Mouse (Mus musculus) midbrain, embryonic 15.5 days (tissue): Measurements from ENCODE around the gene Il17d. TPM values are rescaled to one million over a fixed set of nuclear protein-coding genes. Genes with fewer than 3 reads are reported as not detected.

Experiments used
- ATAC-seq: fragments of 200-750 bp; cut with Nextera tagmentation; replicated peaks from 2 replicates; pipeline ENCODE4 v1.8.0; 2017; ENCODE audit warnings: moderate TSS enrichment
- H3K27ac ChIP-seq: fragments of 300-500 bp; sonication (generic); 2 replicates; pipeline ENCODE4 v1.5.1; 2015; ENCODE audit warnings: mild to moderate bottlenecking, inconsistent platforms
- H3K27me3 ChIP-seq: fragments of 300-500 bp; sonication (generic); replicated peaks from 2 replicates; pipeline ENCODE4 v1.6.1; 2015; ENCODE audit warnings: inconsistent platforms
- H3K36me3 ChIP-seq: fragments of 300-500 bp; sonication (generic); replicated peaks from 2 replicates; pipeline ENCODE4 v1.6.1; 2015; ENCODE audit warnings: inconsistent platforms
- H3K4me1 ChIP-seq: fragments of 300-500 bp; sonication (generic); 2 replicates; pipeline ENCODE4 v1.6.1; 2015; ENCODE audit warnings: inconsistent platforms
- H3K4me2 ChIP-seq: fragments of 300-500 bp; sonication (generic); 2 replicates; pipeline ENCODE4 v1.6.1; 2015; ENCODE audit warnings: inconsistent platforms, mild to moderate bottlenecking, moderate library complexity
- H3K4me3 ChIP-seq: fragments of 300-500 bp; sonication (generic); 2 replicates; pipeline ENCODE4 v1.5.1; 2015; ENCODE audit warnings: mild to moderate bottlenecking, inconsistent platforms
- H3K9ac ChIP-seq: fragments of 300-500 bp; sonication (generic); 2 replicates; pipeline ENCODE4 v1.6.1; 2015; ENCODE audit warnings: mild to moderate bottlenecking, inconsistent platforms
- H3K9me3 ChIP-seq: fragments of 300-500 bp; sonication (generic); 2 replicates; pipeline ENCODE4 v1.6.1; 2016; ENCODE audit warnings: inconsistent platforms
- WGBS: fragments of 180-500 bp; shearing (Covaris S2); methylation state at CpG from one replicate; pipeline ENCODE4 v1.1.7; 2015; ENCODE audit warnings: mixed read lengths; 5-methylcytosine and 5-hydroxymethylcytosine counted together
- polyA plus RNA-seq: library from polyadenylated mRNA; unstranded; fragments of >200 nt; fragmentation: Nextera tagmentation; extraction: Ambion mirVana; gene quantifications from 2 replicates; pipeline ENCODE4 v1.2.1, GENCODE M21; 2015

The Il17d gene
- polyA plus RNA-seq, 1 experiment from 2014 or later = 6.9 TPM

DNA sequence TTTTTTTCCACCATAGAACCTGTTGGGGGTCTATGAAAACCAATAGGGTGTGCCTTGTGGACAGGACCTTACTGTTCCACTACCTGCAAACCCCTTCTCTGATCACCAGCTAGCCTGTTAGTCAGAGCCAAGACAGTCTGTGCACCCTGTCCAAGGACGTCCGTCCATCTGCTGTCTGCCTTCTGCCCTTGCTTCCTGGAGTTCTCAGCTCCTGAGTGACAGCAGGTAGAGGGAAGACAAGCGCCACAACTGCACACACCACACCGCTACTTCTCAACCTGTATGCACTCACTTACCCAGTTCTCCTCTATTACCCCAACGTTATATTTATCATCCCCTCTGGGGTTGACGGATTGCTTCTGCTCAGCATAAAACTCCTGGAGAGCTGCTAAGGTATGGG lies 41.0 kb downstream of the Il17d start:
- no peak for ATAC-seq
- 90% methylated on average over 6 of the region's 6 CpGs for WGBS

DNA sequence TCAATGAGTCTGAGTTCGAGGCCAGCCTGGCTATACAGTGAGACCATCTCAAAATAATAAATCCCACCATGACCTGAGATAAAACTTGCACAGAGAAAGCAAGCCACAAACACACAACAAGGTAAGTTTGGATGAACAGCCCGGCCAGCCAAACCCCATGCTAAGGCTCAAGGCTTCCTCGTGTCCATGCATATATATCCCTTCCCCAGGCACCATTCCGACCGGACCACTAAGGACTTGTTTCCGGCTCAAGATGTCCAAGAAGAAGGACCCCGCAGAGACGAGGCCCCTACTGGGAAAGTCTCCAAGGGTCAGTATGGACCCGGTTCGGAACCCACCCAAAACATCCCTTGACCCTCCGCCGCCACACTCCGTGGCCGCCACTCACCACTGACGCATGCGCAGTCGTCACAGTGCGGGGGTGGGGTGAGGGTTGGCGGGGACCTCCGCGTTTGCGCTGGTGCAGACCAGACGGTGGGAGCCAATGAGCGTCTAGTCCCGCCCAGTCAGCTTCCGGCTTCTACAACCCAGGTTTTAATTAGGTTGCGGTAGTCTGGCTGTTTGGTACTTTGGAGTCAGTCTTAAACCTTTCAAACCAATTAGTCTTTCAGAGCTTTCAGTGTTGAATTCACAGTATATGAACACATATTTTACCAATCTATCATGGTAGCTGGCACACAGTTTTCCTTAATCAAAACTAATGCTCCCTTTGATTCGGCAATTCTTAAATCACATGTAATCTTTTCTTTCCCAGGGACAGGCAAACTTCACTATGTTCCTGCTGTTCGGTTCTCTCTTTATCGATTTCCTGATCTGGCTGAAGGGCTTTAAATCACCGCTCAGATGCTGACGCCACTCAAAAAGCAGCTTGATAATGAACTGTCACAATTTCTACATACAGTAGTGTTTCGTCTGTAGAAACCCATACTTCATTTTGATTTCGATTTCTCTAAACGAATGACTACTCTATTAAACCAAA lies 46.9 kb downstream of the Il17d start, which contains the start of gene Eef1akmt1:
TSS of gene Eef1akmt1 (minus strand) at position 458 of the 979 bp plus-strand sequence.
- peaks cover 6% of the 10 kb centered on the region for H3K4me1 ChIP-seq
- H3K36me3 ChIP-seq = no peaks in the 10 kb centered on the region
- H3K9ac ChIP-seq = peak within 1 kb of the TSS; percentile 84
- H3K27ac ChIP-seq = peak within 1 kb of the TSS; percentile 67
- no peaks in the 10 kb centered on the region for H3K27me3 ChIP-seq
- peak; percentile 100 for ATAC-seq
- H3K9me3 ChIP-seq = no peaks in the 10 kb centered on the region
- peak within 1 kb of the TSS; percentile 63 for H3K4me3 ChIP-seq
- 9% methylated on average over 35 of the region's 35 CpGs for WGBS
- peak within 1 kb of the TSS; percentile 48 for H3K4me2 ChIP-seq

More for the DNA sequence above, 41.0 kb downstream of the Il17d start:
- H3K36me3 ChIP-seq = no peaks in the 10 kb centered on the region
- no peak overlapping the region for H3K9ac ChIP-seq
- no peak overlapping the region for H3K27ac ChIP-seq
- H3K4me2 ChIP-seq = no peak overlapping the region
- H3K4me3 ChIP-seq = no peak overlapping the region
- H3K27me3 ChIP-seq = no peaks in the 10 kb centered on the region
- H3K4me1 ChIP-seq = peaks cover 2% of the 10 kb centered on the region
- H3K9me3 ChIP-seq = no peaks in the 10 kb centered on the region

DNA sequence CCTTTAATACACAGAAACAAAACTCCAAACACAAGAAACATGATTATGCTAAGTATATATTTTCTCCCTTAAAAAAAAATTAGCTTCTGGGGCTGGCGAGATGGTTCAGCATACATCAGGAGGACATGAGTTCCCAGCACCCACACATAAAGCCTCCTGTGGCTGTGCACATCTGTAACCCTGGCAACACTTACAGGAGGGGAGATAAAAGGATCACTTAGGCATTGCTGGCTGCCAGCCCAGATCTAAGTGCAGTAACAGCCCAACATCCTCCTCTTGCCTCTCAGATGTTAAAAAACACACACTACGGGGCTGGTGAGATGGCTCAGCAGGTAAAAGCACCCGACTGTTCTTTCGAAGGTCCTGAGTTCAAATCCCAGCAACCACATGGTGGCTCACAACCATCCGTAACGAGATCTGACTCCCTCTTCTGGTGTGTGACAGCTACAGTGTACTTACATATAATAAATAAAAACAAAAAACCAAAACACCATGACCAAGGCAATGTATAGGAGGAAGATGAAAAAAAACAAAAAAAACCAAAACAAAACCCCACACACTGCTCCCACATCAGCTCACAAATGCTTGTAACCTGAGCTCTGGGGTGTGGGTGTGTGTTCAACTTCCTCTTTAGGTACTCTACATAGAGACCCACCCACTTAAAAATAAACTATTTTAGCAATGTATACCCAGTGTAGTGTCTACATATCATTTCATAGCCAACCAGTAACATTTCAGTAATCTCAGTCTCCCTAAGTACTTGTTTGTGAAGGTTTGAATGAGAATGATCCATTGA lies 50.4 kb downstream of the Il17d start:
- H3K4me1 ChIP-seq = peaks cover 6% of the 10 kb centered on the region
- H3K27me3 ChIP-seq = no peaks in the 10 kb centered on the region
- no peaks in the 10 kb centered on the region for H3K9me3 ChIP-seq
- 87% methylated on average over 6 of the region's 6 CpGs for WGBS
- no peak overlapping the region for H3K9ac ChIP-seq
- H3K36me3 ChIP-seq = peaks cover 3% of the 10 kb centered on the region; the same call in 1 of the 2 replicates
- H3K4me3 ChIP-seq = no peak overlapping the region
- no peak overlapping the region for H3K4me2 ChIP-seq
- H3K27ac ChIP-seq = no peak overlapping the region
- no peak for ATAC-seq

DNA sequence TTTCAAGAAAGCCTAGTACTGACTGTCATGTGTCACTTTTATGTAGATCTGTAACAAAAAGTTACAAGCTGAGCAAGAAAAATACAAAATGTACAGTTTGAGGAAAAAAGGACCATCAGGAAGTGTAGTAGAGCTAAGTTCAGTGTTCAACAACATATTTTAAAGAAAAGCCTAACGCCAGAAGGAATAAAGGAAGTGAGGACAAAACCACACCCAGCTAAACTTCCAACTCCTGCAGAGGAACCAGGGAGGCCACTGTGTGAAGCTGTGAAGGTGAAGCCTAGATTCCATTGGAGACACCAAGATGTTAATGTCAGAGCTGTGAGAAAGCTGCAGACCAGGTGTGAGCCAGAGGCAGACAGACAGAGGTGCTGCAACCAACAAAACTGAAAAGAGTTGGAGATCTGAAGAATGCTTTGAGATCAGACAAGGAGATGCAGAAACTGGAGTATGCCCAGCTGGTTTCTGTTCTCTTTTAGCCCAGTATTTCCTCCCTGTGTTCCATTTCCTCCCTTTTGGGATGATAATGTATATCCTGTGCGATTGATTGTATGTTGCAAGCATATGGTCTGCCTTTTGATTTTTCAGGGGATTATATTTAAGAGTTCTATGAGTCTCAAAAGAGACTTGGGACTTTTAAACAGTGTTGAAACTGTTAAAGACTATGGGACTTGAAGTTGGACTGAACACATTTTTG lies 51.9 kb downstream of the Il17d start:
- ATAC-seq = no peak
- no peak overlapping the region for H3K9ac ChIP-seq
- no peaks in the 10 kb centered on the region for H3K9me3 ChIP-seq
- no peak overlapping the region for H3K27ac ChIP-seq
- no peaks in the 10 kb centered on the region for H3K27me3 ChIP-seq
- no peaks in the 10 kb centered on the region for H3K4me1 ChIP-seq
- 98% methylated on average over 2 of the region's 2 CpGs for WGBS
- no peak overlapping the region for H3K4me2 ChIP-seq
- H3K4me3 ChIP-seq = no peak overlapping the region
- peaks cover 4% of the 10 kb centered on the region; the same call in 1 of the 2 replicates for H3K36me3 ChIP-seq

DNA sequence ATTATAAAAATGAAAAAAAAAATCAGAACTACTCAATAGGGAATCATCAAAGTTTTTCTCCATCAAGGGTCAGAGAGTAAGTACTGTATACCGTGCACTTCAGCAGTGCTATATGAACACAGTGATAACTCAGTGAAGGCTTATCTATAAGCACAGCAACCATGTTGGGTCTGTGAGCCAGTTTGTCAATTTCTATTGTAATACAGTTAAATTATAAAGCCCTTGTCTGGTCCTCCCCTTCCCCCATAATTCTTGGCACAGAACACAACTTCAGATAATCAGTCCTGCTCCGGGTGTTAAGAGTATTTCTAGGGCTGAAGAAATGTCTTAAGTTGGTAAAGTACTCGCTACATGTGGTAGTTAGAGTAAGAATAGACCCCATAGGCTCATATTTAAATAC lies 67.3 kb downstream of the Il17d start:
- Histone ChIP-seq H3K4me1 (no peaks in the 10 kb centered on the region), H3K27me3 (no peaks in the 10 kb centered on the region), H3K4me2 (no peak overlapping the region), H3K9ac (no peak overlapping the region), H3K9me3 (no peaks in the 10 kb centered on the region), H3K4me3 (no peak overlapping the region), H3K36me3 (peaks cover 14% of the 10 kb centered on the region), H3K27ac (no peak overlapping the region)
- ATAC-seq = no peak
- WGBS = 97% methylated on average over 3 of the region's 3 CpGs

Other genes with a start within 250 kb of the Il17d start
- gene Cryl1, start 126.2 kb upstream of the Il17d start, polyA plus RNA-seq = 9.2 and 13.4 TPM in 2 replicates
- gene Ift88, start 100.7 kb upstream of the Il17d start, polyA plus RNA-seq = 20.6 and 21.6 TPM in 2 replicates
- gene Eef1akmt1, start 46.8 kb downstream of the Il17d start, polyA plus RNA-seq = 87.8 and 89.4 TPM in 2 replicates
- gene Xpo4, start 140.7 kb downstream of the Il17d start, polyA plus RNA-seq = 12.9 and 13.1 TPM in 2 replicates
- gene Gm49361, start 221.3 kb downstream of the Il17d start, polyA plus RNA-seq = not detected in 2 replicates
- 7.6 TPM in 2 replicates for gene Lats2, start 233.6 kb downstream of the Il17d start, polyA plus RNA-seq